Comparison of ENCODE assay signal across 25 mouse cellular contexts in the genomic region with DNA sequence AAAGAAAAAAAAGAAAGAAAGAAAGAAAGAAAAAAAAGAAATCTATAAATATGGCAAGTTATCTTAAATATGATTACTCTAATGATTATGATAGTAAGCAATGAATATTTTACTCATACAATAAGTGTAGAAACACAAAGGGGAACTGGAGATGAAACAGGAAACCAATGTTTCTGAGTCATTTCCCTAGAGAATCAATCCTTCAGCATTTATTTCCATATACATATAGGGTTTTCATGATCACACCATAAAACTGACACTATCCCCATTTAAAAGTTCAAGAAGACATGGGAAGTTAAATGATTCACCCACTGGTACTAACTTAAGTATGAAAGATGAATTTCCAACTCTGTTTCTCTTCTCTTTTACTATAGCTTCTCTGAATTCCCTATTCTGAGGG.
A peak's percentile ranks its signal among the peaks of the same experiment; 100 is the strongest.
DNase-seq lines count a peak whose midpoint lies in the region; ATAC-seq and TF ChIP-seq lines count a peak whose summit lies in the region.
"Had no signal": no experiment of that assay in that cellular context is flagged by ENCODE, and none has a peak within 500 bp of the region (broad histone marks: within the 10 kb centered on the region; RNA-seq: fewer than 3 reads in every experiment).

No protein-coding gene starts in this region.

- H3K36me3 ChIP-seq in macrophage (ENCODE audit: inconsistent target), result no peaks in the 10 kb centered on the region
- H3K36me3 ChIP-seq: embryonic facial prominence, embryonic 10.5 days; embryonic facial prominence, embryonic 12.5 days; forebrain, embryonic 15.5 days; G1E had no signal

- DNase-seq in 3T3-L1 (ENCODE audit: low read depth, low spot score), result peak; percentile 27
- no peak for DNase-seq in embryo, embryonic 10.5 days (ENCODE audit: low spot score)
- no peak for DNase-seq in adrenal gland, adult 8-10 months
- DNase-seq in left cerebral cortex, postnatal 14 days (ENCODE audit: low spot score in 2 of 2), result no peak
- no peak for DNase-seq in right cerebral cortex, postnatal 10 days (ENCODE audit: low spot score in 2 of 2)
- DNase-seq: adrenal gland, postnatal 10 days; adrenal gland, postnatal 25 days; B cell, adult 2 months; cerebellum, adult 11-12 months; cerebellum, adult 2 months; cerebellum, adult 9-10 months; cerebellum, postnatal 10 days; cerebellum, postnatal 25 days; forebrain, postnatal 0 days had no signal

- no peak for TF ChIP-seq POLR2A in bone marrow macrophage, adult 2 months (IDR thresholded peaks at IDR 0.05; ENCODE audit: borderline replicate concordance, low read depth, low read length)

- no peaks in the 10 kb centered on the region for H3K79me2 ChIP-seq in macrophage (ENCODE audit: inconsistent target)

- intact Hi-C loops in left cerebral cortex, postnatal 14 days (cut with DNase I), result no loop called here

- H3K4me1 ChIP-seq in bone marrow macrophage, adult 2 months (ENCODE audit: control insufficient read depth, insufficient read depth, low read length), result peaks cover 25% of the 10 kb centered on the region
- H3K4me1 ChIP-seq: embryonic facial prominence, embryonic 10.5 days; embryonic facial prominence, embryonic 12.5 days; forebrain, embryonic 13.5 days; forebrain, embryonic 15.5 days had no signal

- ATAC-seq in granulocyte monocyte progenitor cell, adult 5-6 weeks (replicated peaks; ENCODE audit: poor library complexity, severe bottlenecking), result peak; percentile 58
- ATAC-seq: activated CD4-positive, CD25-positive, alpha-beta regulatory T cell, adult 4 months; CD4-positive, CD25-positive, alpha-beta regulatory T cell, adult 4 months; forebrain, embryonic 13.5 days; forebrain, embryonic 15.5 days; forebrain, postnatal 0 days; Patski had no signal

- peak overlapping the region; percentile 51; the same call in 1 of the 2 replicates for H3K27ac ChIP-seq in bone marrow macrophage, adult 2 months (ENCODE audit: insufficient read depth, low read depth, low read length)
- peak overlapping the region; percentile 67 for H3K27ac ChIP-seq in macrophage
- H3K27ac ChIP-seq: embryonic facial prominence, embryonic 10.5 days; embryonic facial prominence, embryonic 12.5 days; forebrain, embryonic 13.5 days; forebrain, embryonic 15.5 days had no signal

- TF ChIP-seq CTCF in bone marrow macrophage, adult 2 months (IDR thresholded peaks at IDR 0.05; ENCODE audit: low read depth, low read length), result no peak

- H3K4me3 ChIP-seq in bone marrow macrophage, adult 2 months (ENCODE audit: insufficient read depth, low read length), result no peak overlapping the region
- no peak overlapping the region for H3K4me3 ChIP-seq in macrophage (ENCODE audit: inconsistent target)
- H3K4me3 ChIP-seq: embryonic facial prominence, embryonic 10.5 days; embryonic facial prominence, embryonic 12.5 days; forebrain, embryonic 13.5 days; forebrain, embryonic 15.5 days had no signal
